Mouse (Mus musculus): ENCODE measurements around the gene Cyb5r4.
"Not testable (repeated sequence)": the region's sequence is repeated elsewhere in the genome, so short reads cannot be mapped to it uniquely, and the experiment has no call there.

Gene Cyb5r4

DNA sequence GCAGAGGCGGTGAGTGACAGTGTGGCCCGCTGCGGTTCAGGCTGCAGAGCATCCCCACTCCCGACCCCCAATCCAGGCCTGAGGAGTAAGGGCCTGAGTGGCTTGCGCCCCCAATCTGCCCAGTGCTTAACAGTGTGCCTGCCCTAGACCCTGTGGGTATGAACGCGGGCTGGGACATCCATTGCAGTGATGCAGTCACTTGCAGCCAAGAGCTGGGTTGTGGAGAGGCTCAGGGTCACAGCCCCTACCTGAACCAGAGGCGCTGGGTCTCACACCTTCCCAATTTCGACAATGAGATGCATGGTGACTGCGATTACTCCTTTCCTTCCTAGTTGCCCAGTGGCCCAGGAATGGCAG is 5.9 kb upstream of the Cyb5r4 start:
- no peak for DNase-seq (ENCODE audit: low read depth in 2 of 2, low spot score in 2 of 2)

DNA sequence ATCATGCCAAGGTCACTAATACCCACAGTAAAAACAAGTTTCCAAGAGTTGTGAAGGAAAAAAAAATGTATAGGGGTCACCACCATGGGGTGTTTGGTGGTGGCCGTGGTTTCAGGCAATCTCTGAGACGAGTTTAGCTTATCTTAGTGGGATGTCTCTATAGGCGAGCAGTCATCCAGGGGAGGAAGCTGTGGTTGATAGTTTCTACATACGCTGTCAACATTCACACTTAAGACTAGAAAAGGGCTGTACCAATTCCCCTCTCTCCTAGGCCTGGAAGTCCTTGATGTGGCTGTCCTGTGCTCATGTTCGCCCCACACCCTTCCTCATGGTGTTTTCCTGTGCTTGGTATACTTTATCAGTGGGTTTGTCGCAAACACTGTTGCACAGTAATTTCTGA is 4.0 kb downstream of the Cyb5r4 start:
- peak in 1 of 2 experiments; percentile 7 for DNase-seq (ENCODE audit: low read depth in 2 of 2, low spot score in 2 of 2)

DNA sequence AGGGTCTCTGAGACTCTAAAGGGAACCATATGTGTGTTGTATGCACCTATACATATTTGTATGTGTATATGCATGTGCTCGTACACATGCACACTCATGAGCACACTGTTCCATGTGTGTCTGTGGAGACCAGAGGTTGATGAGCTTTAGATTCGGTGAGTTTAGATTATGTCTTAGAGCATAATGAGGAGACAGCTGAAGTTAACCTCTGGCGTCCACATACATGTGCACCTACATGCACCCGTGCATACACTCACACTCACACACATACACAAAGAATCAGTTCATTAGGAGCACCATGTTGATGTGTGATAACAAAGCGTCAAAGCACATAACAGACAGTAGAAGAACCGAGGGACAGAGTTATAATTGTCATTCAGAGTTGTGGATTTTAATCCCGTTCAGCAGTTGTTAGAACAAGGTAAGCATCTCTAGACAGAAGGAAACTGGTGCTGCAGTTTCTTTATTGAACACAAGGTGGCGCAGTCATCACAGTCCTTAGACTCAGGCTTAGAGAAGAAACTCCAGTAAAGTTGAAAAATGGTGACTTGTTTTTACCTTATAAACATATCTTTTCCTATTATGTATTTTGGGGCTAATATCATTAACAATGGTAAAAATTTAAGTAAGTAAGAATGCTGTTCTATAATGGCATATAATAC is 5.7 kb downstream of the Cyb5r4 start:
- DNase-seq (ENCODE audit: low read depth in 2 of 2, low spot score in 2 of 2): peak; percentile 50 to 57

DNA sequence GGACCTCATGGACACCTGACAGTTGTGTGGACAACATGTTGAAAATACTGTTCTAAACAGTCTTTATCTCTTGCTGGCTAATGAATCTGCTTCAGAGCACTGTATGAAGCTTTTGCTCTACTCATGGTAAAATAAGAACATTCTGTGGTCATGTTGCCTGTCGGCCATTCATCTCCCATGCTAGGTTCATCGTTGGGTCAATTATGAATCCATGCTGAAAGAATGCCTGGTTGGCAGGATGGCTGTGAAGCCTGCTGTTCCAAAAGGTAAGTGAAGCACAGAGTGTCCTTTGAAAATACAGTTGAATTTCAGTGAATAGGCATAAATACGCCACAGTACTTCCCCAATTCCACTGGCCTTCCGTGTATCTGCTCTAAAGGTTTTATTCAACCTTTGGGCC is 10.4 kb downstream of the Cyb5r4 start:
- DNase-seq (ENCODE audit: low read depth in 2 of 2, low spot score in 2 of 2): no peak

DNA sequence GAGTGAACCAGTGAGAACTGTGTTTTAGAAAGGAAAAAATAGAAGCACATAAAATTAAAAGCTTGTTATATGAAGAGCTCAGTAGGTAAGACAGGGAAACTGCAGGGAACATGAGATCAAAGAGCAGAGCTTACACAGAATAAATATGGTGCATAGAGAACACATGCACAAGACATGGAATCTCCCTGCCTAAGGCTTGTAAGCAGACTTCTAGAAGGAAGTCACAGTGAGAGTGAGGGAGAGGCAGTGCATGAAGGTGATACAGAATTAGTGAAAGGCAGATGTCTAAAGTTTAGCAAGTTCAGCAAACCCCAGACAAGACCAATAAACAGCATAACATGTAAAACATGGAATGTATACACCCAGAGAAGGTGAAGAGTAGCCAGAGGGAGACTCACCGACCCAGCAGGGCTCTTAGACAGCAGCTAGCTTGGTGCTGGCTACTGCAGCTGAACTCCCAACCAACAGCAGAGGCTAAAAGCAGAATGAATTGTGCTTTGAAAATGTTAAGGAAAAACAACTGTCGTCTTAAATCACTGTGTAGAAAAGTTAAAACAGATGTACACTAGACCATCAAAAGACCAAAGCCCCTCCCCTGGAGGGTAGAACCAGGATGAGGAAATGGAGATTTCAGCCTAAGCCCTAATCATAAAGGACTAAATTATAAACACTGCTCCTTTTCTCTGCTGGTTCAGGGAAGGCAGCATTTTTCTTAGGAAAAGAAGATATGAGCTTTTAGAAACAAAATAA is 13.2 kb downstream of the Cyb5r4 start:
- DNase-seq (ENCODE audit: low read depth in 2 of 2, low spot score in 2 of 2): no peak

DNA sequence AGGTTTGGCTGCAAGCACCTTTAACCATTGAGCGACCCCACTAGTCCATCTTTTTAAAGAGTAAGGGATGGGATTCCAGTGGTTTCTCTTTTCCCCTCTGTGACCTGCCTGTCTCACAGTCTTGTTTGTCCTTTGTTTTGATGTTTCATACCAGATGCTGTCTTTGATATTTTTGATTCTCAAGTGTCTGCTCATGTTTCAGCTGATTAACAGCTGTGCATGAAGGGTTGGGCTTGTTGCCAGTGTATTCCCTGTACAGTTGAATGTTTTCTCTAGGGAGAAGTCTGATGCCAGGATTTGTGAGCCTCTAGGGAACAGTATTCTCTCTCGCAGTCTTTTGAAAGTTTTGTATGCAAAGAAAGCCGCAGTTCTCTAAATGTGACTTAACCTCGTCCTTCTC is 27.6 kb downstream of the Cyb5r4 start:
- no peak for DNase-seq (ENCODE audit: low read depth in 2 of 2, low spot score in 2 of 2)

DNA sequence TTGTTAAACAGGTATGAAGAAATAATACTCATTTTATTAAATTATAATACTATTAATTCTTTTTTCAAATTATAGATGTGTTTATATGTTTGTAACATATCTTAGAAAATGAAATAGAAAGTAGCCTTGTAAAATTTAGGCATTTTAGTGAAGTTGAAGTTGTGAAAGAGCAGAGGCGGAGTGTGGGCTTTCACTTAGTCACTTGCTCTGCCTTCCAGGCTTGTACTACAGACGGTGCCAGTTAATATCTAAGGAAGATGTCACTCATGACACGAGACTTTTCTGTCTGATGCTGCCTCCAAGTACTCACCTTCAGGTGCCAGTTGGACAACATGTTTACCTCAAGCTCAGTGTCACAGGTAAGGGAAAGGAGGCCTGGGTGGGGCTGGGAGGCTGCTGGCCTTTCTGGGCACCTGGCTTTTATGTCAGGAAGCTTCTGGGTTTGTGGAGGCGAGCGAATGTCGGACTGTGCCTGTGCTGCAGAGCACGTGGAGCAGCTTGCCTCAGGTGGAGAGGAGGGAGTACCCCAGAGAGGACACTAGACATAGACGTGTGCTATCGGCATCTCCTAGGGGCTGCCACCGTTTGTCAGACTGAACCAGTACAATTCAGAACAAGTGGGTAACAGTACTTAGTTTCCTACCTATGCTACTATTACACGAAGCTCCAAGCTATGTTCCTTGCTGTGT is 33.9 kb downstream of the Cyb5r4 start:
- DNase-seq (ENCODE audit: low read depth in 2 of 2, low spot score in 2 of 2): no peak

DNA sequence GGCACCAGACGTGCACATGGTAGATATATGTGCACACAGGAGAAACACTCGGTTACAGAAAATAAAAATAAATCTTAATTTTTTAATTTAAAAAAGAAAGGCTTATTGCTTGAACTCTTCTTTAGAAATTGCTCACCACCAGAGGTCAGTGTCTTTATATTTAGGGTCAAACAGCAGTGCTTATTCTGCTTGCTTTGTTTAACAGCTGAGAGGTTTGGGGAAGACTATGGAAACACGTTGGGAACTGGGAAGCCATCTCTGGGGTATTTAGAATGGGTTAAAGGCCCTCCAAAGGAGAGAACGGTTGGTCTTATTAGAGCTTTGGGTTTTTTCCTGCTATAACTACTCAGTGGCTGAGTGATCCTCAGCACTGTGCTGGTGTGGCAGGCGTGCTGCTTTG is 40.5 kb downstream of the Cyb5r4 start:
- no peak for DNase-seq (ENCODE audit: low read depth in 2 of 2, low spot score in 2 of 2)

DNA sequence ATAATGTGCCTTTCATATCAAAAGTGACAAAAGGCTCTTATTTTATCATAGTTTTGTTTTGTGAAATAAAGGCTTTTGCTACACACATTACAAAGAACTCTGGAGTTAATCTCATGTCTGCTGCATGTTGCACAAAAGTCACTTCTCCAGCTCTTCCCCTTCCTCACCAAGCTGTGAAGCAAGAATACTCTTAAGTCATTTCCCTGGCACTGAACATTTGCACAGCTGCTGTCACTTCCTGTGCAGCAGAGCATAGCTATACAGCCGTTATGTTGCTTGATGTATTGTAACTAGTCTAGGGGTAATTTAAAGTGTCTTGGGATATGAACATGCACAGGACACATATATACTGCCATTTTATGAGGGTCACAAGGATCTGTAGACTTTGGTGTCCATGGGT is 46.3 kb downstream of the Cyb5r4 start:
- DNase-seq (ENCODE audit: low read depth in 2 of 2, low spot score in 2 of 2): no peak

DNA sequence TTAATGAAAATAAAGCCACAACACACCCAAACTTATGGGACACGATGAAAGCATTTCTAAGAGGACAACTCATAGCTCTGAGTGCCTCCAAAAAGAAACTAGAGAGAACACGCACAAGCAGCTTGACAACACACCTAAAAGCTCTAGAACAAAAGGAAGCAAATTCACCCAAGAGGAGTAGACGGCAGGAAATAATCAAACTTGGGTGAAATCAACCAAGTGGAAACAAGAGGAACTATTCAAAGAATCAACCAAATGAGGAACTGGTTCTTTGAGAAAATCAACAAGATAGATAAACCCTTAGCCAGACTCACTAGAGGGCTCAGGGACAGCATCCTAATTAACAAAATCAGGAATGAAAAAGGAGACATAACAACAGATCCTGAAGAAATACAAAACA is 49.8 kb downstream of the Cyb5r4 start:
- not testable (repeated sequence) for DNase-seq (ENCODE audit: low read depth in 2 of 2, low spot score in 2 of 2)

DNA sequence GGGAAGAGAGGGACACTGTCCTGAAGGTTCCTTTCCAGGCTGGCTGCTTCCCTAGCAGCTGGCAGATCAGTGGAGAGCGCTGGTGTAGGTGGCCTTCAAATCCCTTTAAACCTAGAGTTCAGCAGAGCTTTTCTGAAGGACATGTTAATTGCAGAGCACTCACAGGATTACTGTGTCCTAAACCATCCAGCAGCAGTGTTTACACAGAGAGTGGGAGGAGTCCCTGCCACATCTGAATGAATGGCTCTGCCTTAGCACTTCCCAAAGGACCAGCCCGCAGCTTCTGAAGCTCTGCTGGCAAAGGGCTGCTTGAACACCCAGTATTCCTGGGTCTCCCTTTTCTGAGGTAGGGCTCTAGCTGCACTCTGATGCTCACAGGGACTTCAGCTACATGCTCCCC is 56.1 kb downstream of the Cyb5r4 start:
- DNase-seq (ENCODE audit: low read depth in 2 of 2, low spot score in 2 of 2): no peak

DNA sequence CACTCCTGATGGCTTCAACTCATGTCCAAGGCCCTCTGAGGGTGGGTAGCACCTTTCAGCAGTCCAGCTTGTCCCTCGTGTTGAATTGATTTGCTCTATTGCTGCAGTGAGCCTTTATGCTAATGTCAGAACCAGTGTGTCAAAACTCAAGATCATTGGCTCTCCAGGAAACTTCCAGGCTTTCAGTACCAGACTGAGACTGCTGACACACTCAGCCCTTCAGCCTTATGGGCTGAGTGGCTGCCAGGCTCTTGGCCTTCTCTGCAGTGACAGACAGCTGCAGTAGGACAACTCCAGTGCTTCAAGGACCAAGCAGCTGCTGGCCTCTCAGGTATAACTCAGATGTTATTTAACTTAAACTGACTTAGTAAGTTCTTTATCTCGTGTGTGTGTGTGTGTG is 57.7 kb downstream of the Cyb5r4 start:
- DNase-seq (ENCODE audit: low read depth in 2 of 2, low spot score in 2 of 2): no peak

DNA sequence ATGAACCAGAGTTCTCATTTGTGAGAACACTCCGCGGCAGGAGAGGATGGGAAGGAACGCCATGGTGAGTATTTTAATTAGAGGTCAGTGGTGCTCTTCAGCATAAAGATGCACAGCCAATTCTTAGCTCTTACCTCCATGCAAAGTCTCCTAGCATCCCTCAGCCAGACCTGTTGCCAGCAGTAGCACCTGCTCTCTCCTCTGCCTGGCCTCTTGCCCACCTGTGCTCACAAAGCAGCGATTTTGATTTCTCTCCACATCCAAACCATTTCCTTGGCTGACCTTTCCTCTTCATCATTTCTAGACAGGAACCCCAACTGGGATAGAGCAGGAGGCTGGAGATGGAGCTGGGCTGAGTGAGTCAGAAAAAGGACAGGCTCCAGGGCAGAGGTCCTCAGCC is 65.2 kb downstream of the Cyb5r4 start:
- DNase-seq (ENCODE audit: low read depth in 2 of 2, low spot score in 2 of 2): no peak

DNA sequence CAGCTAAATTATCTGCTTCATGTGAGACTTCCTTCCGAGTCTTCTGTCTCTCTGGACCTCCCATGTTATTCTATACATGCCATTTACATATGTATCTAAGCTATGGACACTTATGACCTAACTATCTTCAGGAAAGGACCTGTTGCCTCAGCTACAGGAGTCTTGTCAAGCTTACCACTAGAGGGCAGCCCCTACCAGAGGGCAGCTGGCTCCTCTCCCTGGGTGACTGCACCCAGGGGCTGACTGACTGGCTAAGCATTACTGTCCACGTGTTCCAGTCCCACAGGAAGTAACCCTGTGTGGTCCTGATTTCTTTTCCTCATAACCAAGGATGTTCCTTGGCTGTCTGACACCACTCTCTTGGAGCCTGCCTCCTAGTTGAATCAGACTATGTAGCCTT is 76.2 kb downstream of the Cyb5r4 start:
- no peak for DNase-seq (ENCODE audit: low read depth in 2 of 2, low spot score in 2 of 2)

DNA sequence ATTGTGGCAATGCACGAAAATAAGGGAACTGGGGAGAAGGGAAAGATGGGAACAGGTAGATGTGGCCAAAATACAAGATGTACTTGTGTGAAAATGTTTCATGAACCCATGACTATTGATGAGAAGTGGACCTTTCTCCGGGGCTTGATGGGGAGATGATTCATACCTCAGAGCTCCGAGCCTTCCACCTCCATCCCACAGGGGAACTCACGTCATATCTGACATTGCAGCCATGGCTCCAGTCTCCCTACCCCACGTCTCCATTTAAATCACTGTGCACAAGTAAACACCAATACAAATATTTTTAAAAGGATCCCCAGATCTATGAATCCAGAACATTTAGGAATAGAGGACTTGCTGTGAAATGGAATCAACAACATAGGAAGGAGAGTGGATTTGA is 93.2 kb downstream of the Cyb5r4 start:
- no peak for DNase-seq (ENCODE audit: low read depth in 2 of 2, low spot score in 2 of 2)

DNA sequence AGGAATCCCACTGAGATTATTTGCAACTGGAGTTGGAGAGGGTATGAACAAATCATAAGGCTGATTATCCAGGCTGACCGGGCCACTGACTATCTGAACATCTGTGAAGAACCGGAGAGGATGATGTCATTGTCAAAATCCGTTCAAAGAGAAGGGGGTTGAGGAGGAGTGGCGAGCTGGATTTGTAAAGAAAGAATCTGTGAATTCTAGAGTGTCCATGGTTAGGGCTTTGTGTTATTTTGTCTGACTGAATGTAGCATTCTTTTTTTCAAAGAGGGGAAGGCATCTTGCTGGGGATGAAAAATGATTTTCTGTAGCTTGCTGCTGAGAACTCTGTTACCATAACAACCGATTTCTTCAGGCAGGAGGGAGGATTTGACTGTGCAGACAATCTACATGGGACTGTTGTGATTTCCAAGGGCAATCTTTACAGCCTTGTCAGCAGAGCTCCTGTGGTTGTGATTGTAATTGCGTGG is 93.7 kb downstream of the Cyb5r4 start:
- DNase-seq (ENCODE audit: low read depth in 2 of 2, low spot score in 2 of 2): no peak

DNA sequence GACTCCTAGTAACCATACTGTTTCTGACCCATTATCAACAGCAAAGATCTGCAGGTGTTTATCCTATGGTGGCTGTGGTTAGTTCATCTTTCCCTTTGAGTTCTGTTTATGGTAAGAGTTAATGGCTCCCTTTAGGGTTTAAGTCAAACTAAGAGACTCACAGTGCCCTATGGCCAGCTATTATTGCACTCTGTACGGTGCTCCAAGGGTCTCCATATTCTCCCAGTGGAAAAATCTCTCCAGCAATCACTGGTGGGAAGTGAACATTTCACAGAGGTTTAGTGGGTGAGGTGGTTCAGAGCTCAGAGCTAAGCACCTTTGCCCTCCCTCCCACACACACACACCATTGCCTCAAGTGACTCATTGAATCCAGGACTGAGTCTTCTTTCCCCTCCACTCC is 94.2 kb downstream of the Cyb5r4 start:
- DNase-seq (ENCODE audit: low read depth in 2 of 2, low spot score in 2 of 2): no peak

DNA sequence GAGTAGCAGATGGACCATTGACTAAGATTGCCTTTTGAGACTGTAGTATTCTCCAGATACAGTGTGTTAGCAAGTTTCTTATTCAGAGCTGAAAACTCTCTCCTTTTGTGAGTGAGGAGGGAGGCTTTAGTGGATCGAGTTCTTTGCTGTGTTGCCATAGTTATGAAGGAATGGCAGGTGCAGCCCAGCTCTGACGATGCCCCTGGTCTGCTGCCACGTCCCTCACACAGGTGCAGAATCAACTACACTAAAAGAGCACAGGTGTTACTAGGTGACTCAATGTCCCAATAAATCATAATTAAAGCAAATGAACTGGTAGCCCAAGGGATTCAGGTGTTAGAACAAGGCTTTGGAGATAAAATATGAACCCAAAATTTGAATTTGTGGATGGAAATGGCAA is 97.2 kb downstream of the Cyb5r4 start:
- DNase-seq (ENCODE audit: low read depth in 2 of 2, low spot score in 2 of 2): no peak

DNA sequence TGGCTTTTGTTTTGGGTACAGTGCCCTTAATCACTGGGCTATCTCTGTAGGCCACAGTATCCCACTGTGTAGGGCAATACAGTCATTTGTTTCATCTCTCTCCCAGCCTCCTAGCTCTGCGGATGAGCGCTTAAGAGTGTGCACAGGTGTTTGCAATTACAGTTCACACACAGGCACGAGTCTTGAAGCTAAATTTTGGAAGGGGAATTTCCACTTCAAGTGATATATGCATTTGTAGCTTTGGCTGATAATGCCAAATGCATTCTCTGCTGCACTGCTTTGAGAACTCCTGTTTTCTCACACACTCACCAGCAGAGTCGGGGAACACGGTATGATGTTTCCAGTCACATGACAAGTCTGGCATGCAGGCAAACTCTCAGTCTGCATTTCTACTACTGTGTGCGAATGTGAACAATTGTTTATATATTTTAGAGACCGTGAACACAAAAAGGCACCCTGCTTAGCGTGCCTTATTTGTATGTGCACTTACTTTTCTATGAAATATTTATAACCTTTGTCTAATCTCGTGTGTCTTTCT is 100.2 kb downstream of the Cyb5r4 start:
- no peak for DNase-seq (ENCODE audit: low read depth in 2 of 2, low spot score in 2 of 2)

DNA sequence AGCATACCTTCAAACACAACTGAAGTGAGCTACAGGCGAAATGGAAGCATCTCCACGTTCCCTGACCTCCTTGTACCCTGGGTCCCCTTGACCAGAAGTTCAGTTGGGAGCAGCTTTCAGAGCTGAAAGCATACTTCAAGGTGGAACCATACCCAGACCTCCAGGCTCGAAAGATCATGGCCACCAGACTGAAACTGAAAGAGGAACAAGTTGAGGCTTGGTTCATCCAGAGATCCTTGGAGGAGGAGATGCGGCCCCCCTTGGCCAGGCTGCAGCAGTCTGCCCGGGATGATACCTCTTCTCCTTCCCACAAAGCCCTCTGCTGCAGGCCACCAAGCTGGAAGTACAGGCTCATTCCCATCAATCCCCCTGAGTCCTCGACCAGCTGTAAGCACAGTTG is 105.2 kb downstream of the Cyb5r4 start:
- not testable (repeated sequence) for DNase-seq (ENCODE audit: low read depth in 2 of 2, low spot score in 2 of 2)
